Mouse (Mus musculus): ENCODE measurements around the gene Nedd9. TPM values are rescaled to one million over a fixed set of nuclear protein-coding genes. Genes with fewer than 3 reads are reported as not detected.

Nedd9 gene
- total and polyA plus RNA-seq, 2 experiments from 2014 or later = 7.8 to 19.7 TPM

DNA sequence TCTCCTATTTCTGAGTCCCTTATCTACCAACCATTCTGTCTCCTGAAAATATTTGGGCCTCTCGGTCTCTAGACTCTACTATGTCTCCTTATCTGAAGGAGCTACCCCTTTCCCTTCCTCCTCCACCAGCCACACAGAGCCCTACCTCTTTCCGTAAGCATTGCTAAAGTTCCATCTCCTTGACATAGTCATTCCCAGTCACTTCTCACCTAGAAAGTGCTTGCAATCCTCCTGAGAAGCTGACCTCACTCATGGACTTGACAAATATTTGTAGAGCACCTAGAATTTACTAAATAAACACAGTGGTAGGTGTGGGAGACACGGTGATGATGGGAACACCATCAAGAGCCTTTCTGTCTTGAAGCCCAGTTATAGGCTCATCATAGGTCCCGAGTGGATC lies 32.6 kb upstream of the Nedd9 start:
- H3K36me3 ChIP-seq (ENCODE audit: insufficient read depth, low read length) = no peaks in the 10 kb centered on the region
- no peaks in the 10 kb centered on the region for H3K9me3 ChIP-seq (ENCODE audit: low read length)
- no peak overlapping the region for H3K4me3 ChIP-seq (ENCODE audit: low read depth, low read length)
- H3K4me2 ChIP-seq (ENCODE audit: low read depth, low read length, poor library complexity, severe bottlenecking) = no peak overlapping the region
- ATAC-seq (ENCODE audit: low FRiP score) = no peak
- no peaks in the 10 kb centered on the region for H3K4me1 ChIP-seq (ENCODE audit: insufficient read depth, low read length)
- 94% methylated on average over 4 of the region's 4 CpGs for WGBS
- H3K9ac ChIP-seq (replicated peaks; ENCODE audit: low read length, poor library complexity, severe bottlenecking) = no peak overlapping the region
- no peak for DNase-seq (ENCODE audit: low spot score)
- H3K27ac ChIP-seq (ENCODE audit: low read depth, low read length) = no peak overlapping the region
- no peaks in the 10 kb centered on the region for H3K27me3 ChIP-seq (ENCODE audit: insufficient read depth, low read length)
- no peak for TF ChIP-seq CTCF (IDR thresholded peaks at IDR 0.05)

GRCm38 (mm10) chr13:41517193-41517592 lies 30.0 kb upstream of the Nedd9 start:
- 95% methylated on average over 4 of the region's 4 CpGs for WGBS
- no peaks in the 10 kb centered on the region for H3K4me1 ChIP-seq (ENCODE audit: insufficient read depth, low read length)
- no peak overlapping the region for H3K4me2 ChIP-seq (ENCODE audit: low read depth, low read length, poor library complexity, severe bottlenecking)
- no peak overlapping the region for H3K9ac ChIP-seq (replicated peaks; ENCODE audit: low read length, poor library complexity, severe bottlenecking)
- ATAC-seq (ENCODE audit: low FRiP score) (no peak), DNase-seq (ENCODE audit: low spot score) (no peak)
- no peak for TF ChIP-seq CTCF (IDR thresholded peaks at IDR 0.05)
- H3K4me3 ChIP-seq (ENCODE audit: low read depth, low read length) = no peak overlapping the region
- H3K9me3 ChIP-seq (ENCODE audit: low read length) = no peaks in the 10 kb centered on the region
- no peaks in the 10 kb centered on the region for H3K27me3 ChIP-seq (ENCODE audit: insufficient read depth, low read length)
- no peaks in the 10 kb centered on the region for H3K36me3 ChIP-seq (ENCODE audit: insufficient read depth, low read length)
- no peak overlapping the region for H3K27ac ChIP-seq (ENCODE audit: low read depth, low read length)

GRCm38 (mm10) chr13:41515749-41516148 lies 28.6 kb upstream of the Nedd9 start:
- no peak overlapping the region for H3K9ac ChIP-seq (replicated peaks; ENCODE audit: low read length, poor library complexity, severe bottlenecking)
- no peak for ATAC-seq (ENCODE audit: low FRiP score)
- no peaks in the 10 kb centered on the region for H3K27me3 ChIP-seq (ENCODE audit: insufficient read depth, low read length)
- no peaks in the 10 kb centered on the region for H3K9me3 ChIP-seq (ENCODE audit: low read length)
- TF ChIP-seq CTCF (IDR thresholded peaks at IDR 0.05) = no peak
- H3K4me3 ChIP-seq (ENCODE audit: low read depth, low read length) = no peak overlapping the region
- 84% methylated on average over 4 of the region's 4 CpGs for WGBS
- H3K36me3 ChIP-seq (ENCODE audit: insufficient read depth, low read length) = no peaks in the 10 kb centered on the region
- no peaks in the 10 kb centered on the region for H3K4me1 ChIP-seq (ENCODE audit: insufficient read depth, low read length)
- H3K4me2 ChIP-seq (ENCODE audit: low read depth, low read length, poor library complexity, severe bottlenecking) = no peak overlapping the region
- DNase-seq (ENCODE audit: low spot score) = no peak
- H3K27ac ChIP-seq (ENCODE audit: low read depth, low read length) = no peak overlapping the region

DNA sequence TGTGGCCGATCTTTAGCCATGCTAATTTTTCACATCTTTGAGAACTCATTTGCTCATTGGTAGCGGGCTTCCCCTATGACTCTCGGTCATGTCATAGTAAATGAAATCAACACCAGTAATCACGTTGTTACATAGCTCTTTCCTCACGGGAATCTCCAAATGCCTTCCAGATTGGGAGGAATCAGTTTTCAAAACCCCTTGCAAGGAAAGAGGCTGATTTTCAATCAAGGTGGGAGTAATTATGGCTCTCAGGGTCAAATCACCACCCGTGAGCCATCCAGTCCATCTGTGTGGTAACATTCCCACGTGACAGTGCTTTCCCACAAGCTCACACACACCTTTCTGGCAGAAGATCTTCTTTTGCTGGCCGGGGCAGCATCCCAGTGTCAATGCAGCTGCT lies 27.8 kb upstream of the Nedd9 start:
- H3K36me3 ChIP-seq (ENCODE audit: insufficient read depth, low read length) = no peaks in the 10 kb centered on the region
- H3K4me3 ChIP-seq (ENCODE audit: low read depth, low read length) = no peak overlapping the region
- H3K4me1 ChIP-seq (ENCODE audit: insufficient read depth, low read length) = no peaks in the 10 kb centered on the region
- H3K9me3 ChIP-seq (ENCODE audit: low read length) = no peaks in the 10 kb centered on the region
- no peak overlapping the region for H3K27ac ChIP-seq (ENCODE audit: low read depth, low read length)
- no peak for TF ChIP-seq CTCF (IDR thresholded peaks at IDR 0.05)
- DNase-seq (ENCODE audit: low spot score) (no peak), ATAC-seq (ENCODE audit: low FRiP score) (no peak)
- no peaks in the 10 kb centered on the region for H3K27me3 ChIP-seq (ENCODE audit: insufficient read depth, low read length)
- H3K9ac ChIP-seq (replicated peaks; ENCODE audit: low read length, poor library complexity, severe bottlenecking) = no peak overlapping the region
- WGBS = 76% methylated on average over 8 of the region's 8 CpGs
- H3K4me2 ChIP-seq (ENCODE audit: low read depth, low read length, poor library complexity, severe bottlenecking) = no peak overlapping the region

GRCm38 (mm10) chr13:41513456-41513855 lies 26.3 kb upstream of the Nedd9 start:
- no peak overlapping the region for H3K27ac ChIP-seq (ENCODE audit: low read depth, low read length)
- no peak for DNase-seq (ENCODE audit: low spot score)
- no peaks in the 10 kb centered on the region for H3K27me3 ChIP-seq (ENCODE audit: insufficient read depth, low read length)
- no peak for ATAC-seq (ENCODE audit: low FRiP score)
- no peaks in the 10 kb centered on the region for H3K4me1 ChIP-seq (ENCODE audit: insufficient read depth, low read length)
- no peak overlapping the region for H3K9ac ChIP-seq (replicated peaks; ENCODE audit: low read length, poor library complexity, severe bottlenecking)
- no peak for TF ChIP-seq CTCF (IDR thresholded peaks at IDR 0.05)
- WGBS = 96% methylated on average over 3 of the region's 3 CpGs
- H3K4me2 ChIP-seq (ENCODE audit: low read depth, low read length, poor library complexity, severe bottlenecking) = no peak overlapping the region
- H3K4me3 ChIP-seq (ENCODE audit: low read depth, low read length) = no peak overlapping the region
- H3K36me3 ChIP-seq (ENCODE audit: insufficient read depth, low read length) = no peaks in the 10 kb centered on the region
- no peaks in the 10 kb centered on the region for H3K9me3 ChIP-seq (ENCODE audit: low read length)

DNA sequence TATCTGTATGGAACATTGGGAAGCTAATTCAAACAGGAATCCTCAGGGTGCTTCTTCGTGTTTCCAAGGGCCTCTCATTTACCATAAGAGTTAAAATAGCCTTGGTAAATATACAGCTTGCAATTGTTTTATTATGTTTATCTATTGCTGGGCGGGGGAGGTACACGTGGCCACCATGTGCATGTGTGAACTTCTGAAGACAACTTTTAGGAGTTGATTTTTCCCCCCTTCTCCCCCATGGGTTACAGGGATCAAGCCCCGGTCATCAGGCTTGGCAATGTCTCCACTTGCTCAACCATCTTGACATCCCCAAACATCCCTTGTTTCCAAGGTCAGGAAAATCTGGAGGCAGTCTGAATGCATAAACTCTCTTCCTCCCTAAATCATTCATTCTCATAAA lies 25.1 kb upstream of the Nedd9 start:
- Histone ChIP-seq H3K9ac (replicated peaks; ENCODE audit: low read length, poor library complexity, severe bottlenecking) (no peak overlapping the region), H3K27ac (ENCODE audit: low read depth, low read length) (no peak overlapping the region), H3K27me3 (ENCODE audit: insufficient read depth, low read length) (no peaks in the 10 kb centered on the region), H3K4me1 (ENCODE audit: insufficient read depth, low read length) (no peaks in the 10 kb centered on the region), H3K4me3 (ENCODE audit: low read depth, low read length) (no peak overlapping the region), H3K36me3 (ENCODE audit: insufficient read depth, low read length) (no peaks in the 10 kb centered on the region), H3K4me2 (ENCODE audit: low read depth, low read length, poor library complexity, severe bottlenecking) (no peak overlapping the region), H3K9me3 (ENCODE audit: low read length) (no peaks in the 10 kb centered on the region)
- no peak for ATAC-seq (ENCODE audit: low FRiP score)
- TF ChIP-seq CTCF (IDR thresholded peaks at IDR 0.05) = no peak
- no peak for DNase-seq (ENCODE audit: low spot score)
- WGBS = 88% methylated on average over 4 of the region's 4 CpGs
